Mouse (Mus musculus) spleen, adult 2 months (tissue): Measurements from ENCODE around the gene Cenps.

Source experiments
- CTCF ChIP-seq: fragments of 200-500 bp; IDR thresholded peaks from 2 replicates; pipeline ENCODE4 v1.5.1; 2011; ENCODE audit warnings: mild to moderate bottlenecking, inconsistent platforms; ENCODE audit not compliant: insufficient read depth, insufficient read length, insufficient replicate concordance; ENCODE audit errors: extremely low read depth
- POLR2A ChIP-seq: fragments of 200-500 bp; IDR thresholded peaks from 2 replicates; pipeline ENCODE4 v1.6.1; 2011; ENCODE audit warnings: low read depth, low read length, inconsistent platforms

- TF ChIP-seq POLR2A = no peak
- TF ChIP-seq CTCF = no peak
These were observed 25.8 kb upstream of the Cenps start for GRCm38 (mm10) chr4:149163196-149163595.
